Mouse (Mus musculus) heart, postnatal 25 days (tissue): ENCODE measurements around the gene Adora3. TPM values are rescaled to one million over a fixed set of nuclear protein-coding genes. Genes with fewer than 3 reads are reported as not detected.
A peak's percentile ranks its signal among the peaks of the same experiment; 100 is the strongest.

ENCODE experiments used
- DNase-seq: peaks from one replicate; pipeline ENCODE4 v3.0.0; 2022; ENCODE audit warnings: low spot score
- intact Hi-C: fragments of 180-260 bp; cut with DNase I; formaldehyde crosslinking; loops from one replicate; pipeline ENCODE4 v1.15.1; 2025
- total RNA-seq, 2 experiments: library from RNA; stranded (reverse); gene quantifications; 2 replicates each; pipeline ENCODE4 v1.2.3; 2021

Gene Adora3
- total RNA-seq, result under 1 TPM; 0.21 to 0.25 TPM

- intact Hi-C loops, result no loop called here
- DNase-seq, result no peak
These were observed at the start of gene Adora3, which contains the start of gene Tmigd3 for GRCm38 (mm10) chr3:105870558-105870957. Adora3 (plus strand) TSS chr3:105870858. Tmigd3 (plus strand) TSS chr3:105870903.

GRCm38 (mm10) chr3:105821504-105821903, 49.2 kb upstream of the Adora3 start:
- DNase-seq, result no peak
- intact Hi-C loops, result loop anchor here (5.0 kb wide), 1 partner anchor 134 kb away; the partner anchor contains the start of gene Ddx20

- intact Hi-C loops, result loop anchor here (2.0 to 5.0 kb wide), 3 partner anchors 23 to 136 kb away; partner anchors contain the start of genes Ddx20 and Rap1a
- DNase-seq, result no peak
These were observed 47.0 kb upstream of the Adora3 start for GRCm38 (mm10) chr3:105823609-105824008.

DNA sequence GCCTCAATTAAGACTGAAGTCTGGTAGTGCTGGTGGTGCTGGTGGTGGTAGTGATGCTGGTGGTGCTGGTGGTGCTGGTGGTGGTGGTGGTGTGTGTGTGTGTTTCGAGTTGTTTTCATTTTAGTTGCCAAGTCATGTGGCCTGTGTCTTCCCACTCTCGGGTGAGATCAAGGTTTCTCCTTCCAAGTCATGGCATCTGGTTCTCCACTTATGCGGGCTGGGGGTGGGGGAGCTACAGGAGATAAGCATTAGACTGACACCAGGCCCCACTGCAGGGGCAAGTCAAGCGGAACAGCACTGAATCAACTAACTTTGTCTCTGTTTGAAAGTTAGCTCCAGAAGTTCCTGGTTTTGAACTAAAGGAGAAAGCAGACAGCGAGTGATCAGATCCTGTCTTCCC, 46.6 kb upstream of the Adora3 start:
- DNase-seq, result peak; percentile 7
- intact Hi-C loops, result loop anchor here (2.0 to 5.0 kb wide), 3 partner anchors 23 to 137 kb away; partner anchors contain the start of genes Ddx20 and Rap1a

DNA sequence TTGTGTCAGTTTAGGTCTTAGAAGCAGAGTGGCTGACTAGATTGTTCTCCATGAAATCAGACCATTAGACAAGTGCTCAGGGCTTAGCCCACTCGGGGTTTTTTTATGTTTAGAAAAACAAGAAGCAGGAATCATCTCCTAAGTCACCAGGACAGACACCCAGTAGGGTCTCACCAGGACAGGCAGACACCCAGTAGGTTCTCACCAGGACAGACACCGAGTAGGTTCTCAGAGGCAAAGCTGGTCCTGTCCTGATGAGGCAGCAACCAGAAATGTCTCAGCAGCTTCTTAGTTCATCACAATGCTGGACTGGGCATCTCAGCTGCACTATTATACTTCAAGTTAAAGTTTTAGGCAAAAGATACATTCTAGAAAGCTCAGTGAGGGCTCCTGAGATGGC, 46.0 kb upstream of the Adora3 start:
- no peak for DNase-seq
- intact Hi-C loops, result loop anchor here (2.0 to 5.0 kb wide), 4 partner anchors 24 to 137 kb away; partner anchors contain the start of genes Ddx20 and Rap1a

GRCm38 (mm10) chr3:105825501-105826161, 45.0 kb upstream of the Adora3 start:
- intact Hi-C loops, result loop anchor here (2.0 to 5.0 kb wide), 3 partner anchors 25 to 67 kb away; partner anchors contain the start of gene Rap1a
- DNase-seq, result peak; percentile 70

- no peak for DNase-seq
- intact Hi-C loops, result no loop called here
These were observed 39.1 kb upstream of the Adora3 start for GRCm38 (mm10) chr3:105831584-105831983.

GRCm38 (mm10) chr3:105835875-105836274, 34.8 kb upstream of the Adora3 start:
- no peak for DNase-seq
- intact Hi-C loops, result no loop called here

DNA sequence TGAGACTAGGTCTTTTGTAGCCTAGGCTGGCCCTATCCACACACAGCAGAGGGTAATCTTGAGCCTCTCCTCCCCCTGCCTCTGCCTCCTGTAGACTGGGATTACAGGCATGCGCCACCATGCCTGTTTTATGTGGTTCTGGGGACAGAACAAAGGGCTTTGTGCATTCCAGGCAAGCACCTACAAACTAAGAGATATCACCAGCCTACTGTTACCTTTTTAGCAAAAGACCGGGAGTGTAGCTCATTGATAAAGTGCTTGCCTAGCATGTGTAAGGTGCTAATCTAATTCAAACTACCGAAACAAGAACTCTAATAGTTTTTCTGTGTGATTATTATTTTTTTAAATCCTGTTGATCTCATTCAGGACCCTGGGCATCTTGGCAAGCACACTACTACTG, 33.8 kb upstream of the Adora3 start:
- intact Hi-C loops, result no loop called here
- no peak for DNase-seq

- intact Hi-C loops, result no loop called here
These were observed 32.0 kb upstream of the Adora3 start for GRCm38 (mm10) chr3:105838655-105839054.

DNA sequence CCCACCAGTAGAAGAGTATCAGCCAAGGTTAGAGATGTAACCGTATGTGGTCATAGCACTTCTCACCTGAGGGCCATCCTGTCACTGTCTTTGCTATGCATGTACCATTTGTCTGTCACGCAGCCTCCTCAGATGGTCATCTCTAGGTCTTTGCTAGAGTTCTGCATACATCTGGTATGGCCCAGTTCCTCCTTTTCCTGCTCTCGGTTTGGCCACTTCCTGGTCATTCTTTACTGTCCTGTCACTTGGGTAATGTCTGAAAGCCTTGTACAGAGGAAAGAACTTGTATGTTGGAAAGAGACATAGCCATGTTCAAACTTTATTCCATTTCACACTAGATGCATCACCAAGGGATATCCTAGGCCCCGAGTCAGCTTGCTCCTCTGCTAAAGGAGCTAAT, 30.8 kb upstream of the Adora3 start:
- DNase-seq, result no peak
- intact Hi-C loops, result no loop called here

More at GRCm38 (mm10) chr3:105838655-105839054, 32.0 kb upstream of the Adora3 start:
- DNase-seq, result no peak

- intact Hi-C loops, result no loop called here
- no peak for DNase-seq
These were observed 24.2 kb upstream of the Adora3 start for GRCm38 (mm10) chr3:105846294-105847069.

DNA sequence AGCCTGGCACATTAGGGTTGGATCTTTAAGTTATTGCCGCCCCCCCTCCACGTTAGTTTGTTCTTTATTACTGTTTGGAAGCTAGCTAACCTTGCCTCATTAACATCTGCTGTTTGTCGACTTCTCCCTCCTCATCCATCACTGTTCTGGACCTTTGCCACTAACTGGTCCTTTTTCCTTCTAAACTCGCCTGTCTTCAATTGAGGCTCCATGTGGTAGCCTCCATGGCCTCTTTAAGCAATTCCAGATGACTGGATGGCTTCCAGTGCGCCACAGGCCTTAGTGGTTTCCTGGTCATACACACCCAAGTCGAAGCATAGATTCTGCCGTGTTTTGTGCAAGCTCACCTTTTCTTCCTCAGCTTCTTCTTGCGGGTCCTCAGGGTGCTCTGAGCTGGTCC, 16.9 kb upstream of the Adora3 start:
- no peak for DNase-seq
- intact Hi-C loops, result no loop called here

DNA sequence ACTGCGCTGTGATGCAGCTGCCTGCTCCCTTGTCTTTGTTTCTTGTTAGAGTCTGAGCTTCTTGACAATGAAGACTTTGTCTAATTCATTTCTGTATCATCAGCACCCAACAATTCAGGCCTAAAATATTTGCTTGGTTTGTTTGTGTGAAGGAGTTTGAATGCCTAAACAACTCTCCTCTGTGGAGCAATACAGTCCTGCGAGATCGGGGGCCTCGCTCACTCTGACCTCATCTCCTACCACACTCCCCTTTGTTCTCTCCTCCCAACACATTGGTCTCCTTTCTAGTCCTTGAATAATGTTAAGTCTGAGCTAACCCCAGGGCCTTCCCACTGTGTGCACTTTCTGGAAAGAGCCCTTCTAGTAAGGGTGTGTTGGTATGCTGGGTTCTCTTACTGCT, 15.9 kb upstream of the Adora3 start:
- no peak for DNase-seq
- intact Hi-C loops, result no loop called here

- intact Hi-C loops, result no loop called here
- no peak for DNase-seq
These were observed 13.1 kb upstream of the Adora3 start for GRCm38 (mm10) chr3:105857513-105857912.

- intact Hi-C loops, result loop anchor here (5.0 kb wide), 1 partner anchor 35 kb away; no protein-coding TSS in a partner anchor
- DNase-seq, result no peak
These were observed 8.8 kb upstream of the Adora3 start for GRCm38 (mm10) chr3:105861747-105862366.

GRCm38 (mm10) chr3:105864123-105864522, 6.5 kb upstream of the Adora3 start:
- intact Hi-C loops, result loop anchor here (5.0 kb wide), 1 partner anchor 37 kb away; no protein-coding TSS in a partner anchor
- no peak for DNase-seq

- intact Hi-C loops, result no loop called here
- DNase-seq, result no peak
These were observed 5.5 kb upstream of the Adora3 start for GRCm38 (mm10) chr3:105865122-105865521.

- no peak for DNase-seq
- intact Hi-C loops, result no loop called here
These were observed 2.5 kb upstream of the Adora3 start for GRCm38 (mm10) chr3:105868135-105868534.

DNA sequence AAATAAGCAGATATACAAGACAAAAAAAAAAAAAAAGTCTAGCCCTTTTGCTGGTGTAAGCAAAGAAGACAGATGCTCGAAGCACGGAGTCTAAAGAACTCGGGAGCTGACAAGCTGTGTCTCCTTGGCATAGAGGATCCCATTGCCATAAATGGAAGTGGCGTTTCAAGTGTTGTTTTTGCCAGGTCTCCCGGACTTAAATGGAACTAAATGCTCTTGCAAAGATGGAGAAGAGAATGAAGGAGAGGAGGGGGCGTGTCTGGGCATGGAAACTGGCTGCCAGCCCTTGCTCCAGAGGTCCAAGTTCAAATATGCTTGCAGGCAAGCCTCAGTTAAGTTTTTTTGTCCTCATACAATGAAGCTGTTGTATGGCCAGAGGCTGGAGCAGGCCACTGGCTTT, 1.4 kb downstream of the Adora3 start:
- intact Hi-C loops, result no loop called here
- no peak for DNase-seq
